Mouse (Mus musculus) frontal cortex, postnatal 14 days (tissue): ENCODE data around the gene B3galnt1.

Experiments
- DNase-seq, 2 experiments: peaks; one replicate each; pipeline ENCODE4 v3.0.0; 2022; ENCODE audit warnings: low spot score in 2 of 2

The B3galnt1 gene

GRCm38 (mm10) chr3:69598261-69599165, at the start of gene B3galnt1:
B3galnt1 (minus strand) TSS chr3:69598960.
- peak; percentile 17 to 56 for DNase-seq

- DNase-seq, result no peak
Observed at GRCm38 (mm10) chr3:69634521-69634920, 35.8 kb upstream of the B3galnt1 start.

- no peak for DNase-seq
Observed at GRCm38 (mm10) chr3:69633706-69634420, 35.1 kb upstream of the B3galnt1 start.

- no peak for DNase-seq
Observed at GRCm38 (mm10) chr3:69626963-69627590, 28.3 kb upstream of the B3galnt1 start.

GRCm38 (mm10) chr3:69626213-69626962, 27.6 kb upstream of the B3galnt1 start:
- DNase-seq, result no peak

- no peak for DNase-seq
Observed at GRCm38 (mm10) chr3:69624182-69624581, 25.4 kb upstream of the B3galnt1 start.

GRCm38 (mm10) chr3:69607909-69608308, 9.1 kb upstream of the B3galnt1 start:
- DNase-seq, result no peak

- no peak for DNase-seq
Observed at GRCm38 (mm10) chr3:69607468-69607867, 8.7 kb upstream of the B3galnt1 start.

GRCm38 (mm10) chr3:69606923-69607322, 8.2 kb upstream of the B3galnt1 start:
- DNase-seq, result no peak

GRCm38 (mm10) chr3:69599166-69599500, 373 bp upstream of the B3galnt1 start:
- DNase-seq, result no peak

- no peak for DNase-seq
Observed at GRCm38 (mm10) chr3:69597816-69598215, 944 bp downstream of the B3galnt1 start.

GRCm38 (mm10) chr3:69597211-69597610, 1.5 kb downstream of the B3galnt1 start:
- DNase-seq, result no peak

GRCm38 (mm10) chr3:69596116-69596515, 2.6 kb downstream of the B3galnt1 start:
- DNase-seq, result no peak

GRCm38 (mm10) chr3:69594071-69594470, 4.7 kb downstream of the B3galnt1 start:
- DNase-seq, result no peak

- DNase-seq, result no peak
Observed at GRCm38 (mm10) chr3:69593426-69593825, 5.3 kb downstream of the B3galnt1 start.

- DNase-seq, result no peak
Observed at GRCm38 (mm10) chr3:69588101-69588760, 10.5 kb downstream of the B3galnt1 start.

GRCm38 (mm10) chr3:69583798-69584197, 15.0 kb downstream of the B3galnt1 start:
- DNase-seq, result no peak

GRCm38 (mm10) chr3:69578791-69579190, 20.0 kb downstream of the B3galnt1 start:
- DNase-seq, result no peak

GRCm38 (mm10) chr3:69576715-69577114, 22.0 kb downstream of the B3galnt1 start:
- DNase-seq, result no peak

- DNase-seq, result no peak
Observed at GRCm38 (mm10) chr3:69575577-69575976, 23.2 kb downstream of the B3galnt1 start.

GRCm38 (mm10) chr3:69572561-69572960, 26.2 kb downstream of the B3galnt1 start:
- no peak for DNase-seq
